Mouse (Mus musculus) heart, postnatal 4 days (tissue): ENCODE measurements at regions not wholly inside any gene's neighbourhood (a gene's known extent, or its start where the extent isn't known, plus 50 kb on each side); places are given as distances from the start of the nearest gene placed in this dataset.

Source experiments
- DNase-seq: peaks from one replicate; pipeline ENCODE4 v3.0.0; 2021

DNA sequence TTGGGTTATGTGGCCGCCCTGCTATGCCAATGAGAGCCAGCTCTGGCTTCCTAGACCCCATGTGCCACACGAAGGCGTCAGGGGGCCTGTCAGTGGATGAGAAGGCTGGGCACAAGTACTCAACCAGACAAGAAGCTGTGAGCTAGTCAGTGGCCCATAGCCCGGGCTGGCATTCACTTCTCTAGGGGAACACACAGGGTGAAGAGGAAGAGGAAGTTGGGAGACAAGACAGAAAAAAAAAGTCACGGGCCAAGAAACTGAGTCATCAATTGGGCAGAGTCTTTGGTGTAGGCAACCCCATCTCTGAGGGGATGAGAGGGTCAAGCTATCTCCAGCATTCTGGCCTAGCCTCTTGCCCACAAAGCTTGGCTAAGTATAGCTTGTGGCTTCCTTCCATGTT lies 93.8 kb upstream of the Rybp start:
- no peak for DNase-seq

DNA sequence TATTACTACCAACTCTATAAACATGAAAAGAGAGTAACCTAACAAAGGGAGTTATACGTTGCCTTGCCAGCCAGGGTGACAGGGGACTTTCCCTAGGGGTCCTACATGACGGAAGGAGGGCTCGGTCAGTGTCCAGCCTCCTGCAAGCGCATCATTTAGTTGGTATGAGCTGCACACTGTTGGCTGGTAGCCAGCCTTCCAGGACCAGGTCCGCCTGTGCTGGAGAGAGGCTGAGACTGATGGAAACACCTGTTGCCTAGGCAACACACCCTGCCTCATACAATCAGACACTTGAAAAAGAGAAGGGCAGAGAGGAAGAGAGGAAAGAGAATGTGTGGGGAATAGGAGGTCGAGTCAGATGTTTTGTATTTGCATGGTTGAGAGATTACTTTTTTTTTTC lies 93.3 kb upstream of the Rybp start:
- DNase-seq = peak; percentile 17

DNA sequence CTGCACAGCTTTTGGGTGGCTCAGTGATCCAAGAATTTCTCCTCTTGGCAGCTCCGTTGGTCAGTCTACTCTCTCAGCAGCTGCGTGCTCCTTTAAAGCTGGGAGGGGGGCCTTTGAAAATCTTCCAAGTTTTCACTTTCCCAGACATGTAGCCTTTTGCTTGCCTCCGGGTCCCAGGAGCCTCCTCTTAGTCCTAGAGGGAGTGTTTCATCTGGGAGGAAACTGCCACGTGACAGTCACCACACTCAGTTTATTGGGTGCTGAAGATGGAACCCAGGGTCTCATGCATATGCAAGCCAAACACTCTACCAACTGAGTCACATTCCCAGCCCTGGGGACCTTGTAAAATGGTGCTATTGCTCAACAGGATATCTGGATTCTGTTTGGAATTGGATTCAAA lies 92.5 kb upstream of the Rybp start:
- DNase-seq = no peak

DNA sequence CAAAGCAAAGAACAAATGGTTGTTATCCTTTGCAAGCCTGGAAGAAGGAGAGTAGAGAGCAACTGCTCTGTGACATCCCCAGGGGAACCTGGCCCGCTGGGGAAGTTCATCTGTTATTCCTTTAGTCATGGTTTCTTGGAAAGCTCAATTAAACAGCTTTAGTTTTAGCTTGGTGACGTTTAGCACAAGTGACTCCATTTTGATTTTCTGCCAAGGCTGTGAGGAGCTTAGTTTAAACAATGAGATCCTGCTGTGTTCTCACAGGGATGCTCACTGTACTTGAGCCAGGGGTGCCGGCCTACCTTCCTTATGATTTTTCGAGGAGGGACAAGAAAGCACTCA lies 91.2 kb upstream of the Rybp start:
- no peak for DNase-seq

DNA sequence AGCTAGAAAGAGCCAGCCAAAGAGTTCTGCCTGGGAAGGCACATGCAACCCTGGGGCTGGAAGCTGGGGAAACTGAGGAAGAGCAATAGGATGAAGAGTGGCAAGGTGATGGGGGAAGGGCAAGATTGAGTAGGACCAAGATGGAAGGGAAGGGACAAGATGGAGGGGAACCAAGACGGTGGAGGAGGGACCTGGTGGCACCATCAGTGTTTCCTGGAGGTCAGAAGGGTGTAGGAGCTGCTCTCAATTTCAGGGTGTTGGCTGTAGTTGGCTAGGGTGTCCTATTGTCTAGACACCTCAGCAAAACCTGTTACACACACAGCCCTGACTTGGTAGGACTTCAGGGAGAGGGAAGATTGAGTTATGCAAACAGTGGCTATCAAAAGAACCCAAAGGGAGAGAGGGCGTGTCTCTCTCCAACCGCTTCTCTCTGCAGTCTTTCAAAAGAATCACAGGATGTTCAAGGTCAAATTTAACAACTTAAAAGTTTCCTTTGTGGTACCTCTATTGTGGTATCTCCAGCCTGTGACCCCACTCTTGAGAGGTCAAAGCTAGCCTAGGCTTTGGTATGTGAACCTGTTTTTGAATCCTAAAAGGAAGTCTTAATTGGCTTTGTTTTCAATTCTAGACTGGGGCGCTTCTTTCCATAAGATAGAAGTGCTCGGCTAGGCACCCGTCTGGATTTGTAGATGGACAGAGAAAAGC lies 90.7 kb upstream of the Rybp start:
- no peak for DNase-seq

DNA sequence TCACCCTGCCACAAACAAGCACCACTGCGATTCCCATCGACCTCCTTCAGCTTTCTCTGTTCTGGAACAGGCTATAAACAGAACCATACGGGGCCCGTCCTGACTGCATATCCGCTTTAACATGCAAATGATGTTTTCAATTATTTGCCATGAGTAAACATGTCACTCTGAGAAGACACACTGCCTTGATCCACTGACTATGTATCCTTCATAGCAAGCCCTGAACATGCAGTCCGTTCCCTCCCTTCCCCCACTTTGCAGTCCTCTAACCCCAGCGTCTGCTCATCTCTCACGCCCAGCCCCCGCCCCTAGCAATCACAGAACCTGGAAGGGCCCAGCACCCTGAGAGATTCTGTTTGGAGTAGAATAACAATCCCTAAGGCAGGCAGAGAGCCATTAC lies 89.4 kb upstream of the Rybp start:
- no peak for DNase-seq

DNA sequence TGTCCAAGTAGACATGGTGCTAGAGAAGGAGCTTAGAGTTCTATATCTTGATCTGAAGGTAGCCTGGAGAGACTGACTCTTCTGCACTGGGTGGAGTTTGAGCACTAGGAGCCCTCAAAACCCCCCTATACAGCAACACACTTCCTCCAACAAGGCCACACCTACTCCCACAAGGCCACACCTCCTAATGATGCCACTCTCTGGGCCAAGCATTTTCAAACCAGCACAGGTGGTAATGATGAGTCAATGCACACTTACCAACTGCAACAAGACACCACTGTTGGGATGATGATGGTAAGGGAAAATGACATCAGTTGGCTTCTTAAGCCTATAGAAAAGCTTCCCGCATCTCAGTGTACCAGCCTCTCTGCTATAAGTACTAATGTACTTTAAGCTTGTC lies 83.5 kb upstream of the Rybp start:
- no peak for DNase-seq

DNA sequence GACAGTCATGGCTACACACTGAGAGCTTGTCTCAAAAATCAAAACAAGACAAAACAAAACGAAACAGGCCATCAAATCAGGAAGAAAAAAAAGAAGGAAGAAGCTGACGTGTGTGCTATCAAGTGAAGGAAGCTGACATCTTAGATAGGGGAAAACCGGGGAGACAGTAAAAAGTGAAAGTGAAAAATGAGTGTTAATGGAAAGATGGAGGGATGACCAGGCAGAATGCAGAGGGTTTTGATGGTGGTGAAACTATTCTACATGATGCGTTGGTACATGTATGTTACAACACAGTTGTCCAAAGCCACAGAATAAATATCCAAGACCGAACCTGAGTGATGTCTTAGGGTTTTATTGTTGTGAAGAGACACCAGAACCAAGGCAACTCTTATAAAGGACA lies 83.1 kb upstream of the Rybp start:
- DNase-seq = no peak

DNA sequence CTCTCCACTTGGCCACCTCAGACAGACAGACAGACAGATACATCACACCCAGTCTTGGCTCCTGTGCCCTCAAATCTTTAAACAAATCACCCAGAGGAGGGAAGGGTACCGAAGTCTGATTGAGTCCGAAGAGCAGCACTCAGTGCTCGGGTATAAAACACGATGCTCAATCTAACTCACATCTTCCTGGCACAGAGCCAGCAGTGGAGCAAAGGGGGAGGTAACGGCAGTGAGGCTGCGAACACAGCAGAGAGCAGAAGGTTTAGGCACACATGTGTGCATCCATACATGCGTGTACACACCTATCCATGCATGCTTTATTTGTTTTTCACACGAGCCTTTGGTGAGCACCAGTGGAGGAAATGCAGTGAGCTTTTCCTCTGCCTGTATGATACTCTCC lies 78.9 kb upstream of the Rybp start:
- DNase-seq = no peak

DNA sequence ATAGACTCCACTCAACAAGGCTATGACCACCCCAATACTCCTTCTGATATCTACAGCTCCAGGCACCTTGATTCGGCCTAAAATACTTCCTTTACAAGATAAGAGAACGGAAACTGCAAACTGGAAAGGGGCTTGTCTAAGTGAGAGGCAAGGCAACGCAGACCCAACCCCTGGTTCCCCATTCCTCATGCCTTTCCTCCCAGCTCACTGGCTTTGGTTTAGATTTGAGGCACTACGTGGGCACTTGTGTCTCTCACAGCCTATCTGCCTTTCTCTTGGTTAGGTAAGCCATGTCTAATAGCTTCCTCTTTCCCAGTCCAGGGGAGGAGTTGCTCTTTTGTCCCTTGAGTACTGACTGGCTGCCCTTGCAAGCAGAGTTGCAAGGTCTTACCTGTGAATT lies 78.5 kb upstream of the Rybp start:
- no peak for DNase-seq

DNA sequence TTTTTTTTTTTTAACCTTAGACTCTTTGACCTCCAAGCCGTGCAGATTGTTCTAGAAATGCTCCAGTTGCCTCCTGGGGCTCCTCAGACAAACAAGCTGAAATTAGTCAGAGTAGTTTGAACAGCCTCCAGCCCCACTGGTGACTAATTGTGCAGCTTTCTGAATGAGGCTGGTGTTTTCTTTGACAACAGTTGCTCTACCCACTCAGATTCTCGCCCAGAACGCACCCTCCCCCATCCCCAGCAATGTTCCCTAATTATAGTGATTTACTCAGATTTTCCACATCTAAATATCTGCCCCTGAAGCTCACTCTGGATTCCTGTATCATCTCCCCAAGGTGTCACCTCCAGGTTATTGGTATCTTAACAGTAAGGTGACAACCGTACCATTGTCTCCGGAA lies 76.4 kb upstream of the Rybp start:
- no peak for DNase-seq

DNA sequence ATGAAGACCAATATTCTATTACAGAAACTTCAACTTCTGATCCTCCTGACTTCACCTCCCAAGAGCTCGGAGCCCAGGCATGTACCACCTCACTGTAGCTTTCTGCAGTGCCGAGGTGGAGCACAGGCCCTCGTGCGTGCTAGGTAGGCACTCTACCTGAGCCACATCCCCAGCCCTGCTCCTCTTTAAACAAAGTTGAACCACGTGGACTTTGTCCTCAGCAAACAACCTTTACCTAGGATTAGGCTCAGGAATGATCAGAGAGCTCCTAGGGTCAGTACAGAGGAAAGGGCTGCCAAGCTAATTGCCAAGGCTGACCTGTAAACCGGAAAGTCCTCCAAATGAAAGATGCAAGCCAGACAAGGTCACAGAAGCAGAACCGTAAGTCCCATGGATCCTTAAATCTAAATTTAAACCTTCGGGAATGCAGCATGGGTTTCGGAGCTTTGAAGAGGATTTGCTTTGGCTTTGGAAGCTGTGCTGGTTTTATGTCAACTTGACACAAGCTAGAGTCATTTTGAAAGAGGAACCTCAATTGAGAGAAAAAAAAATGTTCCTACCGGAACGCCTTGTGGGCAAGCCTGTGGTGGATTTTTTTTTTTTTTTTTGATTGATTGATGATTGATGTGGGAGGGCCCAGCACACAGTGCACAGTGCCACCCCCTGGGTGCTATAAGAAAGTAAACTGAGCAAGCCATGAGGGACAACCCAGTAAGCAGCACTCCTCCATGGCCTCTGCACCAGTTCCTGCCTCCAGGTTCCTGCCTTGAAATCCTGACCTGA lies 69.5 kb upstream of the Rybp start:
- no peak for DNase-seq

DNA sequence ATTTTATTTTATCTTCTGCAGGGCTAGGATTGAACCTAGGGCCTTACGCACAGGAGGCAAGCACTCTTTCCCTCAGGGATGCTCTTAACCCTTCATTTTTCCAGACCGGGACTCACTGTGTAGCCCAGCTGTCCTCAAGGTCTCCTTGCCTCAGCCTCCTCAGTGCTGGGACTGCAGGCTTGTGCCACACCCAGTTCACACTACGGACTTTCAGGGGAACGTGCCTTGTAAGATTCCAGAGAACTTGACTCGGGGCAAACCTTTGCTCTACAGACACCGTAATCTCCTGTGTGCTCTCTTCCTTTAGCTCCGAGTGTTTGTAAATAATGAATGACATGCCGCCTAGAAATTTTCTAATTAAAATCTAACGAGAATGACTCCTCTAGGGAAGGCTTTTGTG lies 68.6 kb upstream of the Rybp start:
- no peak for DNase-seq

DNA sequence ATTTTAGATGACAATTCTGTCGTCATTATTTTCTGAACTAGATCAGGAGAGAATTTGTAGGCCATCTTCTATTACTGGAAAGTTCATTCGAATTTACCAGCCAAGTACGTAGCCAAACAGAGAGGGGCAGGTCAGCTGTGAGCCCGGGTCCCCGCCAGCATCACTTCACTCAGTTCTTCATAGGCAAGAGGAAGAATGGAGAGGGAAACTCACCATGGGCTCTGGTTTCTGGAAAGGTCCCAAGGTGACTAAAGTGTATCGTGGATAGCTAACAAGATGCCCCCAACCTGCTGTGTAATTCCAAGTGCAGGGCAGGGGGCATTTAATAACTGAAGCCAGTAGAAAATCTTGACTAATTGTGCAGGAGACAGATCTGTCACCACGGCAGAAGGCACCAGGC lies 60.2 kb upstream of the Rybp start:
- no peak for DNase-seq

DNA sequence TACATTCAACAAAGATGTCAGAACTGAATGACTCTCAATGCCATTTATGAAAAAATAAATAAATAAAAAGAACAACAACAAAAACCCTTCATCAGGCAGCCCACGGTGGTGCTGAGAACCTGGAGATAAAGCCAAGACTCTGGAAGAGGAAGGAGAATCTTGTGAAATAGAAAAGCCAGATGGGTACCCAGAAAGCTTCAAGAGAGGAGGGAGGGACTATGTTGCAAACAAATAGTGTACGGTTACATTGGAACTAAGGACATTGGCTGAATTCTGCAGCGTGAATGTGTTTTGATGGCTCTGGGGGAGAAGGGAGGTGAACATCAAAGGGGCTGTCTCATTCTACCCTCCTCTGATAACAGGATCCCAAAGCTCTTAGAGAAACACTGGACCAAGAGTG lies 57.8 kb upstream of the Rybp start:
- no peak for DNase-seq

DNA sequence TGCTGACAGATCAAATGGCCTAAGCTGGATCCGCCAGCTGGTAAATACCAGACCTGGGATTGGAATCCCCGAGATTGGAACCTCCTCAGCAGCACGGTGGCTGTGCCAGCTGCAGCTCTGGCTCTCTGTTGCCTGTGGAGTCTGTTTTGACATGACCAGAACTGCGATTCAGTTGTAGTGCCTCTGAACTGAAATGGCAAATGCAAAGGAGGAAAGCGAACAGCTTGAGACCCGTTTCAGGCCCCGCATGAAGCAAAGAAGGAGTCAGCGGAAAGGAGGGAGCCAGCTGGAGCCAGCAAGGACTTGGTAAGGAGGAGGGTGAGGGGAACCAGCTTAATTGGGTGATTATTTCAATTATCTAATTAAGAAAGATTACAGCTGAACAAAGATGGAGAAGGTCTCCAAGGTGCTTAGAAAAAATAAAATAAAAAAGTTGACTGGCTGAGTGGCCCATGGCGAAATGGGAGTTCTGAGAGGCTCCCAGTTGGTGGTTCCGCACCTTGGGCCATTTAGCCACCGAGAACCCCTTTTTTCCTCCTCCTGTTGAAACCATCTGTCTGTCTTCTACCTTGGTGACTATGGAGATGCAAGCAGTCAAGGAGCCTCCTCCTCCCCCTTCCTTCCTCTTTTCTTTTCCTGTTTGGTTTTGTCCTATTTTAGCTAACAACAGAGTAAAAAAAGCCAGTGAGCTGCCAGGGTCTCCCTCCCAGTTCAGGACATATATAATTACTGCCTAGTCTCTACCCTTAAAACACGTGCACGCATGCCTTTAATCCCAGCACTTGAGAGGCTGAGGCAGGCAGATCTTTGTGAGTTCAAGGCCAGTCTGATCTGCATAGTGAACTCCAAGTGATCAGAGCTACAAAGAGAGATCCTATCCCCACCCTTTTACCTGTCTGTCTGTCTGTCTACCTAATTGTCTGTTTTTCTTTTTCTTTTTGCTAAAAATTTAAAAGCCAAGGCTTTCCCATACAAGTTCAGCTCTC lies 54.3 kb upstream of the Rybp start:
- no peak for DNase-seq

DNA sequence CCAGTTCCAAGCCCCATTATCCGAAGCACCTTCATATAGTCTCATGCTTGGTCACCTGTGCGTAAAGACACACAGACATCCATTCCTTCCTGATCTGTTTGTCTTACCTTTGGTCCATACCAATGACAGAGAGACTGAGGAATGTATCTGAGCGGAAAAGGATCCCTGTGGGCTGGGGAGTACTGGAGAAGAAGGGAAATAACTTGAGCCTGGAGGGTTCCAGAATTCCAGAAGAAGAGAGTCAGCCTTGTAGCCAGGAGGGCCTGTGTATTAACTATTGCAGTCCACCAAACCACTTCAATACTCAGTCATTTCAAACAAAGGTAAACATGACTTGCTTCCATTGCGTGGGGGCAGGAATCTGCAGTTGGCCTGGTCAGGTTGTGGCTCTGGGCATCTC lies 51.0 kb upstream of the Rybp start:
- DNase-seq = no peak
